18 mouse cellular contexts compared by ENCODE assay signal in genomic region chr3:136688101-136688586, GRCm38 (mm10). TPM values are rescaled to one million over a fixed set of nuclear protein-coding genes. Genes with fewer than 3 reads are reported as not detected.
DNase-seq lines count a peak whose midpoint lies in the region; ATAC-seq and TF ChIP-seq lines count a peak whose summit lies in the region.
"Had no signal": no experiment of that assay in that cellular context is flagged by ENCODE, and none has a peak within 500 bp of the region (broad histone marks: within the 10 kb centered on the region; RNA-seq: fewer than 3 reads in every experiment).

No protein-coding gene starts in this region.

- TF ChIP-seq RAD21 in CH12.LX (IDR thresholded peaks at IDR 0.05; ENCODE audit: low read depth, low read length), result no peak; the same call in none of the 2 replicates

- peak; percentile 100 for TF ChIP-seq EP300 in CH12.LX (IDR thresholded peaks at IDR 0.05; ENCODE audit: low read length)

- peak overlapping the region; percentile 54 for H3K9ac ChIP-seq in CH12.LX (ENCODE audit: insufficient read depth, low read depth)
- H3K9ac ChIP-seq in kidney, embryonic 15.5 days, result no peak overlapping the region
- H3K9ac ChIP-seq: forebrain, postnatal 0 days; intestine, embryonic 15.5 days; limb, embryonic 15.5 days; lung, embryonic 15.5 days had no signal

- peaks cover 36 to 90% of the 10 kb centered on the region in 2 experiments for H3K4me1 ChIP-seq in CH12.LX (ENCODE audit: control insufficient read depth in 1 of 2, insufficient read depth in 2 of 2)
- H3K4me1 ChIP-seq in kidney, adult 2 months (ENCODE audit: control insufficient read depth, insufficient read depth, low read length), result peaks cover 17% of the 10 kb centered on the region; the same call in 1 of the 2 replicates
- H3K4me1 ChIP-seq in kidney, embryonic 15.5 days, result peaks cover 20% of the 10 kb centered on the region; the same call in 1 of the 2 replicates
- H3K4me1 ChIP-seq: intestine, embryonic 15.5 days had no signal

- H3K27me3 ChIP-seq in CH12.LX (replicated peaks), result no peaks in the 10 kb centered on the region
- no peaks in the 10 kb centered on the region for H3K27me3 ChIP-seq in kidney, adult 2 months (replicated peaks; ENCODE audit: control insufficient read depth, insufficient read depth, low read length)
- H3K27me3 ChIP-seq in kidney, embryonic 15.5 days, result no peaks in the 10 kb centered on the region
- H3K27me3 ChIP-seq: intestine, embryonic 15.5 days; limb, embryonic 15.5 days; lung, embryonic 15.5 days had no signal

- peak overlapping the region; percentile 96 for H3K4me2 ChIP-seq in CH12.LX (ENCODE audit: insufficient read depth, low read depth, poor library complexity, severe bottlenecking)
- H3K4me2 ChIP-seq in kidney, embryonic 15.5 days, result no peak overlapping the region
- H3K4me2 ChIP-seq: intestine, embryonic 15.5 days; limb, embryonic 15.5 days; lung, embryonic 15.5 days had no signal

- peak overlapping the region; percentile 29 to 44 (median 44) for H3K4me3 ChIP-seq in CH12.LX (replicated peaks in 1 of 3; ENCODE audit: low read depth in 2 of 3, low read length in 2 of 3, poor library complexity in 1 of 3)
- H3K4me3 ChIP-seq in kidney, adult 2 months (ENCODE audit: insufficient read depth, low read depth, low read length), result no peak overlapping the region
- H3K4me3 ChIP-seq in kidney, embryonic 15.5 days (replicated peaks), result no peak overlapping the region
- H3K4me3 ChIP-seq: intestine, embryonic 15.5 days; left cerebral cortex, adult 2 months; limb, embryonic 15.5 days; lung, embryonic 15.5 days had no signal

- peak; percentile 8; the same call in 1 of the 2 replicates for ATAC-seq in megakaryocyte, adult 5-6 weeks (ENCODE audit: poor library complexity, severe bottlenecking)
- ATAC-seq in kidney, embryonic 15.5 days (replicated peaks; ENCODE audit: low FRiP score), result no peak
- ATAC-seq: forebrain, postnatal 0 days; intestine, embryonic 15.5 days had no signal

- H3K79me2 ChIP-seq in CH12.LX (replicated peaks; ENCODE audit: control insufficient read depth, extremely low read depth, insufficient read depth, poor library complexity, severe bottlenecking), result peaks cover 66% of the 10 kb centered on the region

- peak overlapping the region; percentile 77 for H3K27ac ChIP-seq in CH12.LX (ENCODE audit: insufficient read depth, low read depth)
- H3K27ac ChIP-seq in kidney, adult 2 months (ENCODE audit: insufficient read depth, low read depth, low read length), result no peak overlapping the region
- no peak overlapping the region for H3K27ac ChIP-seq in kidney, embryonic 15.5 days
- H3K27ac ChIP-seq: intestine, embryonic 15.5 days; left cerebral cortex, adult 2 months; limb, embryonic 15.5 days; lung, embryonic 15.5 days had no signal

- DNase-seq in CD4-positive, CD25-positive, alpha-beta regulatory T cell, adult 2 months (ENCODE audit: low read depth, low spot score), result peak; percentile 77
- DNase-seq in CH12.LX (ENCODE audit: extremely low read depth), result peak; percentile 97
- DNase-seq in thymus, postnatal 0 days (ENCODE audit: low spot score), result peak; percentile 79
- no peak for DNase-seq in layer of hippocampus, adult 9-11 months
- no peak for DNase-seq in kidney, adult 2 months
- DNase-seq: cerebellum, adult 11 months; embryo, embryonic 11 days; forebrain, postnatal 0 days; gastrocnemius, postnatal 10 days; heart, postnatal 36 days; kidney, postnatal 4 days; right cerebral cortex, postnatal 4 days had no signal

- peaks cover 0 to 32% of the 10 kb centered on the region in 2 experiments for H3K36me3 ChIP-seq in CH12.LX (replicated peaks in 1 of 2; ENCODE audit: control insufficient read depth in 1 of 2, insufficient read depth in 1 of 2, low read length in 1 of 2)
- H3K36me3 ChIP-seq in kidney, adult 2 months (ENCODE audit: control insufficient read depth, insufficient read depth, low read length), result no peaks in the 10 kb centered on the region
- H3K36me3 ChIP-seq in kidney, embryonic 15.5 days, result no peaks in the 10 kb centered on the region
- H3K36me3 ChIP-seq: intestine, embryonic 15.5 days; limb, embryonic 15.5 days; lung, embryonic 15.5 days had no signal

- in situ Hi-C loops in CH12.LX (cut with MboI; ENCODE audit: low pct_ligation_motif_present, low pct_unique_long_range_greater_than_20kb, low sequenced_read_pairs), result no loop called here

- no peak for TF ChIP-seq CTCF in CH12.LX (conservative IDR thresholded peaks at IDR 0.05 in 1 of 2, IDR thresholded peaks at IDR 0.05 in 1 of 2; ENCODE audit: low read depth in 2 of 2, low read length in 2 of 2)
- TF ChIP-seq CTCF in kidney, adult 2 months (conservative IDR thresholded peaks at IDR 0.05; ENCODE audit: insufficient read depth, insufficient read length, low read depth, low read length), result no peak

- no peaks in the 10 kb centered on the region for H3K9me3 ChIP-seq in CH12.LX (replicated peaks; ENCODE audit: low read length)
- H3K9me3 ChIP-seq in kidney, embryonic 15.5 days (replicated peaks), result no peaks in the 10 kb centered on the region
- H3K9me3 ChIP-seq: intestine, embryonic 15.5 days; limb, embryonic 15.5 days; lung, embryonic 15.5 days had no signal

- TF ChIP-seq POLR2A in CH12.LX (IDR thresholded peaks at IDR 0.05; ENCODE audit: low read depth, low read length), result peak; percentile 45; the same call in 1 of the 2 replicates
- TF ChIP-seq POLR2A in kidney, adult 2 months (IDR thresholded peaks at IDR 0.05; ENCODE audit: low read depth, low read length), result no peak

- dilution Hi-C loops in CH12.LX (cut with MboI; ENCODE audit: extremely low pct_ligation_motif_present, extremely low pct_unique_long_range_greater_than_20kb, low sequenced_read_pairs), result no loop called here

- 67% methylated on average over 9 of the region's 9 CpGs for WGBS in kidney, adult 2 months
- WGBS in kidney, embryonic 15.5 days, result 73% methylated on average over 9 of the region's 9 CpGs

TF ChIP-seq in CH12.LX, 34 proteins besides CTCF, POLR2A, EP300 and RAD21 (continues in another document):
- TF ChIP-seq IRF4 (IDR thresholded peaks at IDR 0.05; ENCODE audit: low read depth, low read length) (peak; percentile 100), UBTF (IDR thresholded peaks at IDR 0.05; ENCODE audit: low read depth, low read length) (0 out of 2 replicates have a peak, but pooled peaks have one; percentile 60), E2F4 (IDR thresholded peaks at IDR 0.05; ENCODE audit: insufficient replicate concordance, low read depth, low read length) (peak; percentile 57; the same call in 1 of the 2 replicates), NELFE (IDR thresholded peaks at IDR 0.05; ENCODE audit: low read depth, low read length) (peak; percentile 80), JUND (conservative IDR thresholded peaks at IDR 0.05; ENCODE audit: low read depth, low read length) (peak; percentile 94), TCF12 (IDR thresholded peaks at IDR 0.05; ENCODE audit: low read depth, low read length) (peak; percentile 100), ZMIZ1 (IDR thresholded peaks at IDR 0.05; ENCODE audit: low read depth, low read length) (peak; percentile 83), CHD2 (IDR thresholded peaks at IDR 0.05; ENCODE audit: low read length) (peak; percentile 94), BHLHE40 (IDR thresholded peaks at IDR 0.05; ENCODE audit: low read depth, low read length) (peak; percentile 99), USF1 (IDR thresholded peaks at IDR 0.05; ENCODE audit: low read depth, low read length) (peak; percentile 75), MAZ (IDR thresholded peaks at IDR 0.05; ENCODE audit: low read depth, low read length) (peak; percentile 100), POLR2AphosphoS2 (IDR thresholded peaks at IDR 0.05; ENCODE audit: low read depth, low read length) (peak; percentile 68; the same call in 1 of the 2 replicates), HCFC1 (IDR thresholded peaks at IDR 0.05; ENCODE audit: low read depth, low read length) (peak; percentile 65), NRF1 (IDR thresholded peaks at IDR 0.05; ENCODE audit: low read depth, low read length) (0 out of 2 replicates have a peak, but pooled peaks have one; percentile 24), CHD1 (IDR thresholded peaks at IDR 0.05; ENCODE audit: low read depth, low read length) (peak; percentile 96; the same call in 1 of the 2 replicates), ZKSCAN1 (IDR thresholded peaks at IDR 0.05; ENCODE audit: borderline replicate concordance, low read depth, low read length) (no peak; the same call in 1 of the 2 replicates), SIN3A (IDR thresholded peaks at IDR 0.05; ENCODE audit: low read length) (peak; percentile 99), RCOR1 (conservative IDR thresholded peaks at IDR 0.05; ENCODE audit: low read depth, low read length) (peak; percentile 100), TBP (conservative IDR thresholded peaks at IDR 0.05; ENCODE audit: low read depth, low read length) (peak; percentile 69; the same call in 1 of the 2 replicates), JUN (IDR thresholded peaks at IDR 0.05; ENCODE audit: insufficient read depth, low read depth, low read length) (peak; percentile 90), MAFK (IDR thresholded peaks at IDR 0.05; ENCODE audit: insufficient replicate concordance, low read length) (peak; percentile 97), MXI1 (IDR thresholded peaks at IDR 0.05; ENCODE audit: low read depth, low read length) (peak; percentile 91), PAX5 (IDR thresholded peaks at IDR 0.05; ENCODE audit: low read length) (no peak), ETS1 (conservative IDR thresholded peaks at IDR 0.05; ENCODE audit: low read depth, low read length) (peak; percentile 99), MEF2A (IDR thresholded peaks at IDR 0.05; ENCODE audit: borderline replicate concordance, low read depth, low read length) (peak; percentile 99), USF2 (conservative IDR thresholded peaks at IDR 0.05; ENCODE audit: low read depth, low read length) (peak; percentile 52; the same call in 1 of the 2 replicates), KAT2A (IDR thresholded peaks at IDR 0.05; ENCODE audit: insufficient replicate concordance, low read length) (0 out of 2 replicates have a peak, but pooled peaks have one; percentile 69), SMC3 (IDR thresholded peaks at IDR 0.05; ENCODE audit: low read depth, low read length) (peak; percentile 41; the same call in 1 of the 2 replicates), MAX (IDR thresholded peaks at IDR 0.05; ENCODE audit: low read length) (peak; percentile 91)

RNA-seq across cellular contexts. Expression of gene Ppp3ca, which starts 18.2 kb away (rescaled TPM):
- total RNA-seq in CH12.LX (2012; rRNA removed), result 63.4 and 71.7 TPM in 2 replicates
- 143 and 153 TPM in 2 replicates for total RNA-seq in CH12.LX (2014; rRNA removed)
- 130 and 134 TPM in 2 replicates for polyA plus RNA-seq in CH12.LX (2012; ENCODE audit: insufficient read length, low read depth)
- total RNA-seq in megakaryocyte, adult 5-6 weeks (2015), result 82.1 and 85.1 TPM in 2 replicates
- 82.1 and 83.1 TPM in 2 replicates for total RNA-seq in megakaryocyte, adult 5-6 weeks (2017)
- polyA plus RNA-seq in thymus, postnatal 0 days (2015; fragmentation: Nextera tagmentation; extraction: Ambion mirVana), result 20.9 and 25.4 TPM in 2 replicates
- 12.0 and 14.0 TPM in 2 replicates for polyA plus RNA-seq in kidney, adult 2 months (2012; rRNA removed)
- polyA plus RNA-seq in kidney, embryonic 15.5 days (2015; fragmentation: Nextera tagmentation; extraction: Ambion mirVana), result 63.0 and 64.0 TPM in 2 replicates

Comparison
In these comparisons a context has a peak if more than half of its experiments do, and no peak if none do; other contexts are left out.
1. DNase-seq: peak in CD4-positive, CD25-positive, alpha-beta regulatory T cell, adult 2 months (single experiment), CH12.LX (single experiment) and thymus, postnatal 0 days (single experiment); none in layer of hippocampus, adult 9-11 months (single experiment) and kidney, adult 2 months (single experiment).
2. H3K4me3 ChIP-seq: peak in CH12.LX (3 of 3); none in kidney, adult 2 months (single experiment) and kidney, embryonic 15.5 days (single experiment).